Mouse (Mus musculus): ENCODE data around the gene Reep1. TPM values are rescaled to one million over a fixed set of nuclear protein-coding genes. Genes with fewer than 3 reads are reported as not detected.

Gene Reep1
- polyA plus RNA-seq, 1 experiment from 2014 or later, result 20.8 TPM

DNA sequence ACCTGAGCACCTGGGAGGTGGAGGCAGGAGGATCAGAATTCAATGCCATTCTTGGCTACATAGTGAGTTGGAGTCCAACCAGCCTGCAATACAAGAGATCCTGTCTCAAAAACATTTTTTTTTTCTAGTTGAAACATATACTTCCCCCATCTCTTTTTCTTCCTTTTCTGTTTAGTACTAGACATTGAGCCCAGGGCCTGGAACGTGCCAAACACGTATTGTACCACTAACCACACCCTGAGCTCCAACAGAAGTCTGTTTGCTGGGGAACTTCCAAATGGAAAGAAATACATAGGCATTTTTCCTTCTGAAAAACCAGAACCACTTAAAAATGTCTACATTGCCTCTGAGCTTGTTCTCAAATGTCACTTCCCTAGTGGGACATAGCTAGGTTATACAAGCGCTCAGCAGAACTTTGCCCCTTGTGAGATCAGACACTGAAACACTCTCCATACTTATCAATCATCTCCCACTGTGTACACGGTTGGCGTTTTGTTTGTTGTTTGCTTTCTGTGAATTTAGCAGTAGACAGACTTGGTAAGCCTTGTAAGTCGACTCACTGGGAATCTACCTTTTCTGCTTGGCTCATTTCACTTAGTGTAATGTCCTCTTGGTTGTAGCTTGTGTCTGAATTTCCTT is 34.8 kb downstream of the Reep1 start:
- no peak overlapping the region for H3K9ac ChIP-seq (ENCODE audit: low read depth, low read length)
- no peak overlapping the region for H3K27ac ChIP-seq (ENCODE audit: low read depth, low read length)
- no peaks in the 10 kb centered on the region for H3K36me3 ChIP-seq (ENCODE audit: control insufficient read depth, insufficient read depth, low read length)
- H3K4me3 ChIP-seq (ENCODE audit: low read depth, low read length), result no peak overlapping the region
- H3K4me2 ChIP-seq, result no peak overlapping the region
- H3K9me3 ChIP-seq (replicated peaks; ENCODE audit: control insufficient read depth, low read length), result no peaks in the 10 kb centered on the region
- no peak for ATAC-seq (replicated peaks; ENCODE audit: insufficient number of reproducible peaks, low FRiP score, low TSS enrichment)
- peaks cover 7% of the 10 kb centered on the region for H3K4me1 ChIP-seq (ENCODE audit: control insufficient read depth, insufficient read depth, low read length)
- WGBS (ENCODE audit: insufficient replicate concordance), result 82% methylated on average over 6 of the region's 6 CpGs
- H3K27me3 ChIP-seq (ENCODE audit: control insufficient read depth, insufficient read depth, low read length), result no peaks in the 10 kb centered on the region

DNA sequence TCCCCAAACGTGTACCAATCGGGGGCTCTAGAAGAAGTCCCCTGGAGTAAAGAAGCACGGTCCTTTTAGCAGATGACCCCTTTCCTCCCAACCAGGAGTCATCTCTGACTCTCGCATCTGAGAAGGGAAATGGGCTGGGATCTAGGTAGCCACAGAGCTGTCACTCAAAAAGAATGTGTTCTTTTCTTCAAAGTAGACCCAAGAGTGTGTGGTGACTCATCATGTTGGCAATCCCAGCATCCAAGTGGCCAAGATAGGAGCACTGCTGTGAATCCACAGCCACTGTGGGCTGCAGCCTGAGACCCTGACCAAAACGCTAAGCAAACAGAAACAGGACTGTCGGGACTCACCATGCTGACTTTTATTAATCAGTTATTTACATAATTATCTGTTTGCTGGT is 37.6 kb downstream of the Reep1 start:
- H3K4me2 ChIP-seq, result no peak overlapping the region
- ATAC-seq (replicated peaks; ENCODE audit: insufficient number of reproducible peaks, low FRiP score, low TSS enrichment), result no peak
- H3K4me1 ChIP-seq (ENCODE audit: control insufficient read depth, insufficient read depth, low read length), result peaks cover 3% of the 10 kb centered on the region; the same call in 1 of the 2 replicates
- H3K9ac ChIP-seq (ENCODE audit: low read depth, low read length), result no peak overlapping the region
- no peak overlapping the region for H3K27ac ChIP-seq (ENCODE audit: low read depth, low read length)
- H3K27me3 ChIP-seq (ENCODE audit: control insufficient read depth, insufficient read depth, low read length), result no peaks in the 10 kb centered on the region
- no peaks in the 10 kb centered on the region for H3K9me3 ChIP-seq (replicated peaks; ENCODE audit: control insufficient read depth, low read length)
- H3K36me3 ChIP-seq (ENCODE audit: control insufficient read depth, insufficient read depth, low read length), result no peaks in the 10 kb centered on the region
- WGBS (ENCODE audit: insufficient replicate concordance), result 75% methylated on average over 6 of the region's 6 CpGs
- H3K4me3 ChIP-seq (ENCODE audit: low read depth, low read length), result no peak overlapping the region

DNA sequence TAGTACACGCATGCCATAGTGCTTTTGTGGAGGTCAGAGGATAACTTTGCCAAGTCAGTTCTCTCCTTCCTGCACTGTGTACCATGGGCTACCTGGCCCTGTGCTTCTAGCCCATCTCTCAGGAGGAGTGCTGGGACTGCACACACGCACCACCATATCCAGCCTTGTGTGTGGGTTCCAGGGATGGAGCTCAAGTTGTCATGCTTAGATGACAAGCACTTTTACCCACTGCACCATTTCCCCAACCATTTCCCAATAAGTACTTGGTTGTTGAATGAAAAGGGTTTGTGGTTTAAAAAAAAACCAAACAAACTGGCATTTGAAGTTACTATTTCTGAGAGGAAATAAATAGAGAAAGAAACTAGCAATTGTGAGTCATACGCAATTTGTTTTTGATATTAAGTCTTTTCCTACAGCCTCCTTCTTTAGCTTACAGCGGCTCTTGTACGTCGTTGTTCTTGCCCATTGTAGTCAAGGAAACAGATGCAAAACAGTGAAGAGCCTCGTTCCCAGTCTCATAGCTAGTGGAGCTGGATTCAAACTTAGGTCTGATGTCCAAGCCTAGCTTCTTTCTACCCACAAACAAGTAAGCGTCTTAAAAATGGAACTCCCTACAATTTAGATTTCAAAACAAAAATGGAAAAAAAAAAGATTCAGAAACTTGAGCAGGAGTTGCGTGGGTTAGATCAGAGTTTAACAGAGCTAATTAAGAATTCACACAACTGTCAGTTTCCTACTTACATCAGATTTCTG is 38.3 kb downstream of the Reep1 start:
- no peak overlapping the region for H3K9ac ChIP-seq (ENCODE audit: low read depth, low read length)
- no peak overlapping the region for H3K4me3 ChIP-seq (ENCODE audit: low read depth, low read length)
- no peaks in the 10 kb centered on the region for H3K9me3 ChIP-seq (replicated peaks; ENCODE audit: control insufficient read depth, low read length)
- WGBS (ENCODE audit: insufficient replicate concordance), result 81% methylated on average over 9 of the region's 9 CpGs
- no peak for ATAC-seq (replicated peaks; ENCODE audit: insufficient number of reproducible peaks, low FRiP score, low TSS enrichment)
- H3K27ac ChIP-seq (ENCODE audit: low read depth, low read length), result no peak overlapping the region
- H3K4me1 ChIP-seq (ENCODE audit: control insufficient read depth, insufficient read depth, low read length), result peaks cover 3% of the 10 kb centered on the region; the same call in 1 of the 2 replicates
- H3K27me3 ChIP-seq (ENCODE audit: control insufficient read depth, insufficient read depth, low read length), result no peaks in the 10 kb centered on the region
- H3K36me3 ChIP-seq (ENCODE audit: control insufficient read depth, insufficient read depth, low read length), result no peaks in the 10 kb centered on the region
- no peak overlapping the region for H3K4me2 ChIP-seq

DNA sequence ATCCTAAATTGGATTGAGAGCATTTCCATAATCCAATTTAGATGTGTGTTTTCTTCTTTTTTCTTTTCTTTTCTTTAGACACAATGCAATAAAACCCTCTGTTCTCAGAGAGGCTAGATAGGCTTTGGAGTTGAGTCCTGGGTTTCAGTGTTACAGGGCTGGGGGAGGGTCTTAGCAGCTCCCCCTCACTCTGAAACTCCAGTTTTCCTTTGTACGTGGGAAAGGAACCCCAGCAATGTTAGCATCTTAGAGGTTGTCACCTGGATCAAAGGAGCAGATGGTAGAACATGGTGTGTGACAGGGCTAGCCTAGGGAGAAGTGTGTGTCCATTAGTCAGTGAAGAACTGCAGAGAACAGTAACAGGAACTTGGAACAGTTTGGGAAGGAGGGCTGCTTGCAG is 38.9 kb downstream of the Reep1 start:
- Histone ChIP-seq H3K27ac (ENCODE audit: low read depth, low read length) (no peak overlapping the region), H3K9me3 (replicated peaks; ENCODE audit: control insufficient read depth, low read length) (no peaks in the 10 kb centered on the region), H3K9ac (ENCODE audit: low read depth, low read length) (no peak overlapping the region), H3K36me3 (ENCODE audit: control insufficient read depth, insufficient read depth, low read length) (no peaks in the 10 kb centered on the region), H3K4me3 (ENCODE audit: low read depth, low read length) (no peak overlapping the region), H3K4me1 (ENCODE audit: control insufficient read depth, insufficient read depth, low read length) (no peaks in the 10 kb centered on the region), H3K27me3 (ENCODE audit: control insufficient read depth, insufficient read depth, low read length) (no peaks in the 10 kb centered on the region), H3K4me2 (no peak overlapping the region)
- WGBS (ENCODE audit: insufficient replicate concordance), result 38% methylated on average over 1 of the region's 1 CpGs
- no peak for ATAC-seq (replicated peaks; ENCODE audit: insufficient number of reproducible peaks, low FRiP score, low TSS enrichment)

DNA sequence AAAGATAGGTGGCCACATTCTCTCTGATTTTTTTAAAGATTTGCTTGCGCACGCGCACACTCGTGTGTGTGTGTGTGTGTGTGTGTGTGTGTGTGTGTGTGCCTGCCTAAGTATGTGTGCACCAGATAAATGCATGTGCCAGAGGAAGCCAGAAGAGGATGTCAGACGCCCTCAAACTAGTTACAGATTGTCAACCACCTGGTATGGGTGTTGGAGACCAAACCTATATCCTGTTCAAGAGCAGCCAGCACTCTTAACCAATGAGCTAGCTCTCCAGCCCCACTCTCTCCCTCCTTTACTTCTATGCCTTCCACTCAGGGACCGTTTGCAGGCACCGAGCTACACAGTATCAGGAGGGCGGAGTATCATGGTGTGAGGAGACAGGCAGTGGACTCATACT is 39.5 kb downstream of the Reep1 start:
- Histone ChIP-seq H3K9me3 (replicated peaks; ENCODE audit: control insufficient read depth, low read length) (no peaks in the 10 kb centered on the region), H3K27me3 (ENCODE audit: control insufficient read depth, insufficient read depth, low read length) (no peaks in the 10 kb centered on the region), H3K9ac (ENCODE audit: low read depth, low read length) (no peak overlapping the region), H3K4me1 (ENCODE audit: control insufficient read depth, insufficient read depth, low read length) (0 out of 2 replicates have a peak, but pooled peaks cover 3% of the 10 kb centered on the region), H3K4me2 (no peak overlapping the region), H3K27ac (ENCODE audit: low read depth, low read length) (no peak overlapping the region), H3K4me3 (ENCODE audit: low read depth, low read length) (no peak overlapping the region), H3K36me3 (ENCODE audit: control insufficient read depth, insufficient read depth, low read length) (no peaks in the 10 kb centered on the region)
- no peak; the same call in 1 of the 2 replicates for ATAC-seq (replicated peaks; ENCODE audit: insufficient number of reproducible peaks, low FRiP score, low TSS enrichment)
- 77% methylated on average over 8 of the region's 8 CpGs for WGBS (ENCODE audit: insufficient replicate concordance)

DNA sequence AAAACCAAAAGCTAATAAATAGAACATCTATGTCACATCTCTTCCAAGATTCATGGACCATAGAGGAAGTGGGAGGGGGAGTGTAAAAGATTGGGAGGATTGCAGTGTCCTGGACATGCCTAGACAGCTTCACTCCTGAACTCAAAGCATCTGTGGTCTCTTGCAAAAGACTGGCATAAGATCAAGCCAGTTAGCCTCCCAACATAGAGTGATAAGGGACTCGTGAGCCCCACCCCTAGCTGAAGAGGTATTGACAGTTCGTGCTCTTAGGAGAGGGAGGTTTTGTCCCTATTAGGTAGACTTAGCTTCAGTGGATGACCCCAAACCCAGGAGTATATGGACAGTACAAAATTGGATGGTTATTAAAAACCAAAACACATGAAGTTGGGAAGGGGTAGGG is 44.2 kb downstream of the Reep1 start:
- H3K27me3 ChIP-seq (ENCODE audit: control insufficient read depth, insufficient read depth, low read length), result no peaks in the 10 kb centered on the region
- no peak overlapping the region for H3K9ac ChIP-seq (ENCODE audit: low read depth, low read length)
- 25% methylated on average over 2 of the region's 2 CpGs for WGBS (ENCODE audit: insufficient replicate concordance)
- no peak for ATAC-seq (replicated peaks; ENCODE audit: insufficient number of reproducible peaks, low FRiP score, low TSS enrichment)
- H3K4me3 ChIP-seq (ENCODE audit: low read depth, low read length), result no peak overlapping the region
- no peaks in the 10 kb centered on the region for H3K9me3 ChIP-seq (replicated peaks; ENCODE audit: control insufficient read depth, low read length)
- no peaks in the 10 kb centered on the region for H3K36me3 ChIP-seq (ENCODE audit: control insufficient read depth, insufficient read depth, low read length)
- peaks cover 20% of the 10 kb centered on the region for H3K4me1 ChIP-seq (ENCODE audit: control insufficient read depth, insufficient read depth, low read length)
- H3K4me2 ChIP-seq, result no peak overlapping the region
- H3K27ac ChIP-seq (ENCODE audit: low read depth, low read length), result no peak overlapping the region

DNA sequence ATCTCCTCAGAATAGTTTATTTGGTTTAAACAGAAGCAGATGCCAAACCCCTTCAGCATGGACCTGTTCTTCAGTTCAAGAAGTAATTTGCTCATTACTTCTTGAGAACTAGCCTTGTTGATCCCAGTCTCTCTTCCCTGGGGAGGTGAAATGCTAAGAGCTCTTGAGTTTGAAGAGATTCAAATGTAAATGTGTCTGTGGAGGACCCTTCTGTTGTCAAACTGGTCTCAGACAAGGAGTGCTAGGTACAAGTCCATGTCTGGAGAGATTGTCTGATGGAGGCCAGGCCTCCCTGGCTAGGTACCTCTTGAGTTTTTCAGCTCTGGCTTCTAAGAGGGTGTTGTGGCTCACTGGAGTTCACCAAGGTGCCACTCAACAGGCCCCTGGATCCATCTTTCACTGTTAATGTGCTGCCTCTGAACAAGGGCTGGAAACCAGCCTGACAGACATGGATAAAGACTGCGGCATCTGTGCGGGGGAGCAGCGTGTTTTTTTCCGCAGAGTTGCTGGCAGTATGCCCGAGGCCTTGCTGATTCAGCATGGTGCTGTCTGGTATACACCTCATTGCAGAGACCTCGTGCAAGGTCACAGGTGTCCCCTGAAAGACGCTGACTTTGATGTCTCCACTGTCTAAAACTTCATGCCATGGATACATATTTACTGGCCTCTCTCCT is 45.6 kb downstream of the Reep1 start:
- 0 out of 2 replicates have a peak, but pooled peaks have one; percentile 40 for ATAC-seq (replicated peaks; ENCODE audit: insufficient number of reproducible peaks, low FRiP score, low TSS enrichment)
- peaks cover 31% of the 10 kb centered on the region for H3K4me1 ChIP-seq (ENCODE audit: control insufficient read depth, insufficient read depth, low read length)
- peak overlapping the region; percentile 41; the same call in 1 of the 2 replicates for H3K27ac ChIP-seq (ENCODE audit: low read depth, low read length)

DNA sequence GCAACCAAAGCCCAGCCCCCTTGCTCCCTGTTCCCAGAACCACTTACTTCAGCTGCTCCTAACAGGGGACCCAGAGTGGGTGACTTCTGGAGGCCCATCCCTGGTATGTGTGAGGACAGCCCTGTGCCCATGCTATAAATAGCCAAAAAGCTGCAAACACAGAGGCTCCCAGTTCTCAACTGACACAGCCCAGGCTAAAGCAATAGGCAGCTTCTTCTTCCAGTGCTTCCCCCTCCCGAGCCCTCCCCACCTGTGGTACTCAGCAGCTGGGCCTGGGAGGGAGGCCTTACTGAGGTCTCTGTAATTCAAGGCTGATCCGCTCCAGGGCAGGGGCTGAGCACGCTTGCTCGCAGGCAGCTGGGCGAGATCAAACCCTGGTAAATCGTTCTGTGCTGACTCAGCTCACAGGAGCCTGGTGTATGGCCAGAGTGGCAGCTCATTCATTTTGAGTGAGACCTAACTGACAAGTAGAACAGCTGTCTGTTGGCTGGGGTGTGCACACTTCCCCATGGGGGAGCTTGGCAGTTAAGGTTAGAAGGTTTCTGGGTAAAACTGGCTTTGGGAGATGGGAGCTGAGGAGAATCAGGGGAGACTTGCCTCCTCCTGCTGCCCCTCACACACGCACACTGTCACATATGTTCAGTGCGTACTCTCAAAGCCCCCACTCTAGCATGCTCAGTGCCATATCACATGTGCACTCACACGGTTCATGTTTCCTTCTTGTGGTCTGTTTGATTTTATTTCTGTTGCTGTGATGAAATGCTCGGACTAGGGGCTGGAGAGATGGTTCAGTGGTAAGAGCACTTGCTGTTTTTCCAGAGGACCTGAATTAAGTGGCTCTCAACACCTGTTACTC is 49.9 kb downstream of the Reep1 start:
- H3K4me1 ChIP-seq (ENCODE audit: control insufficient read depth, insufficient read depth, low read length), result peaks cover 28% of the 10 kb centered on the region
- H3K27ac ChIP-seq (ENCODE audit: low read depth, low read length), result peak overlapping the region; percentile 82
- H3K36me3 ChIP-seq (ENCODE audit: control insufficient read depth, insufficient read depth, low read length), result no peaks in the 10 kb centered on the region; the same call in 1 of the 2 replicates
- peak; percentile 72 for ATAC-seq (replicated peaks; ENCODE audit: insufficient number of reproducible peaks, low FRiP score, low TSS enrichment)
- no peak overlapping the region for H3K4me3 ChIP-seq (ENCODE audit: low read depth, low read length)
- H3K9me3 ChIP-seq (replicated peaks; ENCODE audit: control insufficient read depth, low read length), result no peaks in the 10 kb centered on the region
- H3K4me2 ChIP-seq, result peak overlapping the region; percentile 37
- H3K9ac ChIP-seq (ENCODE audit: low read depth, low read length), result no peak overlapping the region
- WGBS (ENCODE audit: insufficient replicate concordance), result 41% methylated on average over 10 of the region's 10 CpGs
- no peaks in the 10 kb centered on the region for H3K27me3 ChIP-seq (ENCODE audit: control insufficient read depth, insufficient read depth, low read length)

More for the DNA sequence above, 45.6 kb downstream of the Reep1 start:
- Histone ChIP-seq H3K27me3 (ENCODE audit: control insufficient read depth, insufficient read depth, low read length) (no peaks in the 10 kb centered on the region), H3K9me3 (replicated peaks; ENCODE audit: control insufficient read depth, low read length) (no peaks in the 10 kb centered on the region), H3K4me2 (no peak overlapping the region), H3K4me3 (ENCODE audit: low read depth, low read length) (no peak overlapping the region), H3K36me3 (ENCODE audit: control insufficient read depth, insufficient read depth, low read length) (no peaks in the 10 kb centered on the region), H3K9ac (ENCODE audit: low read depth, low read length) (no peak overlapping the region)
- 39% methylated on average over 7 of the region's 7 CpGs for WGBS (ENCODE audit: insufficient replicate concordance)
